Mouse (Mus musculus) kidney, adult 2 months (tissue): ENCODE results near the gene Hes3.

ENCODE experiments used
- CTCF ChIP-seq: fragments of 200-500 bp; conservative IDR thresholded peaks from 2 replicates; pipeline ENCODE4 v1.5.1; 2011; ENCODE audit warnings: low read depth, mild to moderate bottlenecking, control low read depth, low read length, moderate library complexity, mixed read lengths; ENCODE audit not compliant: insufficient read depth, insufficient read length
- POLR2A ChIP-seq: fragments of 200-500 bp; IDR thresholded peaks from one replicate; pipeline ENCODE4 v1.6.1; 2011; ENCODE audit warnings: low read depth, low read length, control low read depth

DNA sequence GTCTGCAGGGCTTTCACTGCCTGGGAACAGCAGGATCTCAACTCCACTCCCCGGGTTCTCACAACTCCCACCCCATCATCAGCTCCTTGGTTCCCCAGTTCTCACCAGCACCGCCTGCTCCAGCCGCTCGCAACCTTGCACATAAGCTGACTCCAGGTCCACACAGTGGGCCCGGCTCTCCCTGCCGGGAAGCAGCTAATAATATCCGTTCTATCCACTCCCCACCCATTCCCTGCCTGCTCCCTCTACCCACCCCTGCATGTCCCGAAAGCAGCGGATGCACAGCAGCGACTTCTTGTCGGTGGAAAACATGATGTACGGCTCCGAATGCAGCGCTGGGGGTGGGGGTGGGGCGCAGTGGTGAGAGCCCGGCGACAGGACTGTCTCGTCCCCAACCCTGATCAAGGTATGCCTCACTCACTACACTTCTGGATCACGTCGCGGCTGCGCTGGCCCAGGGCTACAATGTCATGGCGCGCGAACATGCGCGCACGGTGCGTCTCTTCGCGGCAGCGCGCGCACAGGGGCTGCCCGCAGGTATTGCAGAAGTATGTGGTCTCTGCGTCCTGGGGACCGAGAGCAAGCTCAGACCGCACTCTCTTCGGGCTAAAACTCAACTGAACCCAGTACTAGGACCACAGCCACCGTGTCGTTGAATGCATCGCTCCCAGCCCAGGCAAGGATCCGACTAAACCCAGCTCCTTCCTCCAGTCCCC lies 24.2 kb upstream of the Hes3 start:
- TF ChIP-seq CTCF: no peak
- TF ChIP-seq POLR2A: no peak
